Mouse (Mus musculus) kidney, embryonic 15.5 days (tissue): ENCODE results near the gene Elp5. TPM values are rescaled to one million over a fixed set of nuclear protein-coding genes. Genes with fewer than 3 reads are reported as not detected.

Experiments used
- ATAC-seq: fragments of 200-750 bp; cut with Nextera tagmentation; replicated peaks from 2 replicates; pipeline ENCODE4 v1.8.0; 2017; ENCODE audit warnings: moderate TSS enrichment; ENCODE audit not compliant: low FRiP score
- H3K27ac ChIP-seq: fragments of 300-500 bp; sonication (generic); 2 replicates; pipeline ENCODE4 v1.5.1; 2015; ENCODE audit warnings: mild to moderate bottlenecking, inconsistent platforms
- H3K27me3 ChIP-seq: fragments of 300-500 bp; sonication (generic); 2 replicates; pipeline ENCODE4 v1.6.1; 2015; ENCODE audit warnings: inconsistent platforms
- H3K36me3 ChIP-seq: fragments of 300-500 bp; sonication (generic); 2 replicates; pipeline ENCODE4 v1.6.1; 2015; ENCODE audit warnings: inconsistent platforms
- H3K4me1 ChIP-seq: fragments of 300-500 bp; sonication (generic); 2 replicates; pipeline ENCODE4 v1.6.1; 2015; ENCODE audit warnings: inconsistent platforms
- H3K4me2 ChIP-seq: fragments of 300-500 bp; sonication (generic); 2 replicates; pipeline ENCODE4 v1.6.1; 2015; ENCODE audit warnings: moderate library complexity, mild to moderate bottlenecking, inconsistent platforms
- H3K4me3 ChIP-seq: fragments of 300-500 bp; sonication (generic); replicated peaks from 2 replicates; pipeline ENCODE4 v1.5.1; 2015; ENCODE audit warnings: mild to moderate bottlenecking, inconsistent platforms
- H3K9ac ChIP-seq: fragments of 300-500 bp; sonication (generic); 2 replicates; pipeline ENCODE4 v1.6.1; 2015; ENCODE audit warnings: mild to moderate bottlenecking, inconsistent platforms
- H3K9me3 ChIP-seq: fragments of 300-500 bp; sonication (generic); replicated peaks from 2 replicates; pipeline ENCODE4 v1.6.1; 2016; ENCODE audit warnings: inconsistent platforms
- WGBS: fragments of 180-500 bp; shearing (Covaris S2); methylation state at CpG from one replicate; pipeline ENCODE4 v1.1.7; 2015; ENCODE audit warnings: mixed read lengths; 5-methylcytosine and 5-hydroxymethylcytosine counted together
- microRNA counts: library from miRNA; unstranded; fragments of <30 nt; microRNA quantifications from one replicate; lab custom pipeline; 2016
- microRNA-seq: library from miRNA; unstranded; fragments of <30 nt; microRNA quantifications from one replicate; pipeline ENCODE4, GENCODE M21; 2016
- polyA plus RNA-seq: library from polyadenylated mRNA; unstranded; fragments of >200 nt; fragmentation: Nextera tagmentation; extraction: Ambion mirVana; gene quantifications from 2 replicates; pipeline ENCODE4 v1.2.1, GENCODE M21; 2015

The Elp5 gene
- polyA plus RNA-seq, 1 experiment from 2014 or later = 116 TPM

- Histone ChIP-seq H3K36me3 (peaks cover 14% of the 10 kb centered on the region), H3K4me1 (peaks cover 24% of the 10 kb centered on the region), H3K4me3 (no peak overlapping the region; the same call in 1 of the 2 replicates), H3K27ac (peak overlapping the region; percentile 100; the same call in 1 of the 2 replicates), H3K4me2 (peak overlapping the region; percentile 89), H3K9ac (no peak overlapping the region), H3K9me3 (no peaks in the 10 kb centered on the region), H3K27me3 (no peaks in the 10 kb centered on the region)
- ATAC-seq = no peak
- 58% methylated on average over 3 of the region's 3 CpGs for WGBS
Measured at GRCm38 (mm10) chr11:69922796-69923195, 59.5 kb downstream of the Elp5 start.

- WGBS = 2% methylated on average over 12 of the region's 12 CpGs
- Histone ChIP-seq H3K9ac (peak overlapping the region; percentile 69), H3K4me1 (peaks cover 28% of the 10 kb centered on the region)
Measured at GRCm38 (mm10) chr11:69922012-69922756, 60.1 kb downstream of the Elp5 start.

GRCm38 (mm10) chr11:69921114-69922011 is 61.0 kb downstream of the Elp5 start, which contains the start of gene Eif5a:
TSS of gene Eif5a (minus strand) at chr11:69921958.
- H3K4me1 ChIP-seq = peaks cover 33% of the 10 kb centered on the region
- WGBS = under 1% methylated on average over 78 of the region's 78 CpGs
- ATAC-seq = peak; percentile 96

More at GRCm38 (mm10) chr11:69922012-69922756, 60.1 kb downstream of the Elp5 start:
- Histone ChIP-seq H3K36me3 (peaks cover 20% of the 10 kb centered on the region), H3K9me3 (no peaks in the 10 kb centered on the region), H3K27ac (peak overlapping the region; percentile 100), H3K4me2 (peak overlapping the region; percentile 89), H3K27me3 (no peaks in the 10 kb centered on the region), H3K4me3 (peak overlapping the region; percentile 76)
- ATAC-seq = no peak

GRCm38 (mm10) chr11:69920266-69921031 is 61.9 kb downstream of the Elp5 start:
- ATAC-seq = peak; percentile 9
- WGBS = under 1% methylated on average over 64 of the region's 65 CpGs
- peaks cover 42% of the 10 kb centered on the region for H3K4me1 ChIP-seq
- H3K9ac ChIP-seq = peak overlapping the region; percentile 96
- H3K4me3 ChIP-seq = peak overlapping the region; percentile 76
- H3K36me3 ChIP-seq = peaks cover 37% of the 10 kb centered on the region
- peak overlapping the region; percentile 100 for H3K27ac ChIP-seq
- peak overlapping the region; percentile 89 for H3K4me2 ChIP-seq
- H3K9me3 ChIP-seq = no peaks in the 10 kb centered on the region
- no peaks in the 10 kb centered on the region for H3K27me3 ChIP-seq

More at GRCm38 (mm10) chr11:69921114-69922011, 61.0 kb downstream of the Elp5 start, which contains the start of gene Eif5a:
- Histone ChIP-seq H3K9me3 (no peaks in the 10 kb centered on the region), H3K4me2 (peak within 1 kb of the TSS; percentile 89), H3K27me3 (no peaks in the 10 kb centered on the region), H3K9ac (peak within 1 kb of the TSS; percentile 96), H3K4me3 (peak within 1 kb of the TSS; percentile 76), H3K27ac (peak within 1 kb of the TSS; percentile 100), H3K36me3 (peaks cover 28% of the 10 kb centered on the region)

- ATAC-seq = 0 out of 2 replicates have a peak, but pooled peaks have one; percentile 3
- H3K9me3 ChIP-seq = no peaks in the 10 kb centered on the region
- H3K4me3 ChIP-seq = peak overlapping the region; percentile 76
- H3K27me3 ChIP-seq = no peaks in the 10 kb centered on the region
- peaks cover 44% of the 10 kb centered on the region for H3K36me3 ChIP-seq
- H3K4me1 ChIP-seq = peaks cover 49% of the 10 kb centered on the region
- peak overlapping the region; percentile 100 for H3K27ac ChIP-seq
- WGBS = under 1% methylated on average over 17 of the region's 17 CpGs
- H3K4me2 ChIP-seq = peak overlapping the region; percentile 89
- peak overlapping the region; percentile 96 for H3K9ac ChIP-seq
Measured at GRCm38 (mm10) chr11:69919661-69920265, 62.6 kb downstream of the Elp5 start.

GRCm38 (mm10) chr11:69919053-69919452 is 63.3 kb downstream of the Elp5 start:
- Histone ChIP-seq H3K27ac (peak overlapping the region; percentile 100), H3K9me3 (no peaks in the 10 kb centered on the region), H3K4me3 (peak overlapping the region; percentile 76), H3K36me3 (peaks cover 46% of the 10 kb centered on the region), H3K4me2 (peak overlapping the region; percentile 89), H3K27me3 (no peaks in the 10 kb centered on the region), H3K4me1 (peaks cover 54% of the 10 kb centered on the region), H3K9ac (peak overlapping the region; percentile 96; the same call in 1 of the 2 replicates)
- no peak for ATAC-seq
- 82% methylated on average over 9 of the region's 9 CpGs for WGBS

MicroRNAs within 50 kb of the gene (microRNA counts, 519-probe panel; counts per million panel counts)
- microRNA mmu-miR-324-3p (lab: Ali Mortazavi, UCI) (31.7 counts per million), microRNA mmu-miR-324-5p (lab: Ali Mortazavi, UCI) (2,537 counts per million, percentile 46 among the panel's probes with 10 or more counts)

Small RNA genes lying within 50 kb of the gene (microRNA-seq; reads per million reads assigned to microRNA genes)
- gene Gm44349 (not detected), gene Mir324 (2,144 reads per million, percentile 85 among the genes with 10 or more reads in this experiment)

Other genes starting within 250 kb of the Elp5 start
- gene Polr2a, start 223.9 kb downstream of the Elp5 start, polyA plus RNA-seq = 29.9 and 31.1 TPM in 2 replicates
- gene Slc35g3, start 220.5 kb downstream of the Elp5 start, polyA plus RNA-seq = 0.27 and 0.36 TPM in 2 replicates
- gene Zbtb4, start 216.6 kb downstream of the Elp5 start, polyA plus RNA-seq = 1.9 and 2.8 TPM in 2 replicates
- gene Chrnb1, start 186.6 kb downstream of the Elp5 start, polyA plus RNA-seq = 11.4 and 12.3 TPM in 2 replicates
- gene Fgf11, start 180.7 kb downstream of the Elp5 start, polyA plus RNA-seq = 2.0 and 2.5 TPM in 2 replicates
- gene Tmem102, start 176.9 kb downstream of the Elp5 start, polyA plus RNA-seq = 8.3 TPM in 2 replicates
- gene Gm39566, start 167.2 kb downstream of the Elp5 start, polyA plus RNA-seq = not detected in 2 replicates
- not detected in 2 replicates for gene Spem2, start 164.1 kb downstream of the Elp5 start, polyA plus RNA-seq
- gene Spem1, start 160.3 kb downstream of the Elp5 start, polyA plus RNA-seq = 0.14 and 0.32 TPM in 2 replicates
- gene Nlgn2, start 144.7 kb downstream of the Elp5 start, polyA plus RNA-seq = 5.6 and 7.6 TPM in 2 replicates
- gene Tmem256, start 144.0 kb downstream of the Elp5 start, polyA plus RNA-seq = 409 and 443 TPM in 2 replicates
- gene Plscr3, start 136.1 kb downstream of the Elp5 start, polyA plus RNA-seq = 96.5 and 105 TPM in 2 replicates
- 5.8 and 7.3 TPM in 2 replicates for gene Tnk1, start 123.8 kb downstream of the Elp5 start, polyA plus RNA-seq
- gene Tmem95, start 104.5 kb downstream of the Elp5 start, polyA plus RNA-seq = 0.32 TPM in 1 of 2 replicates, not detected in the other
- 9.4 and 10.1 TPM in 2 replicates for gene Kctd11, start 101.1 kb downstream of the Elp5 start, polyA plus RNA-seq
- gene Acap1, start 87.0 kb downstream of the Elp5 start, polyA plus RNA-seq = 0.58 and 0.62 TPM in 2 replicates
- 12.6 and 13.0 TPM in 2 replicates for gene 2810408A11Rik, start 81.5 kb downstream of the Elp5 start, polyA plus RNA-seq
- 9.3 and 10.8 TPM in 2 replicates for gene Neurl4, start 81.4 kb downstream of the Elp5 start, polyA plus RNA-seq
- gene Gps2, start 68.6 kb downstream of the Elp5 start, polyA plus RNA-seq = 77.8 and 86.2 TPM in 2 replicates
- gene Eif5a, start 60.6 kb downstream of the Elp5 start, polyA plus RNA-seq = 1,729 and 1,795 TPM in 2 replicates
- 6.3 and 7.5 TPM in 2 replicates for gene Ybx2, start 46.7 kb downstream of the Elp5 start, polyA plus RNA-seq
- 17.3 and 22.1 TPM in 2 replicates for gene Slc2a4, start 34.3 kb downstream of the Elp5 start, polyA plus RNA-seq
- gene Cldn7, start 17.7 kb downstream of the Elp5 start, polyA plus RNA-seq = 173 and 178 TPM in 2 replicates
- gene Ctdnep1, start 1.4 kb downstream of the Elp5 start, polyA plus RNA-seq = 31.0 and 31.7 TPM in 2 replicates
- gene Gabarap, start 8.6 kb upstream of the Elp5 start, polyA plus RNA-seq = 447 and 450 TPM in 2 replicates
- 75.8 and 78.8 TPM in 2 replicates for gene Phf23, start 13.3 kb upstream of the Elp5 start, polyA plus RNA-seq
- gene Dvl2, start 18.1 kb upstream of the Elp5 start, polyA plus RNA-seq = 38.2 and 43.2 TPM in 2 replicates
- 78.1 and 83.0 TPM in 2 replicates for gene Acadvl, start 32.9 kb upstream of the Elp5 start, polyA plus RNA-seq
- gene Dlg4, start 34.4 kb upstream of the Elp5 start, polyA plus RNA-seq = 12.9 and 15.2 TPM in 2 replicates
- 1.3 and 2.3 TPM in 2 replicates for gene Asgr1, start 71.6 kb upstream of the Elp5 start, polyA plus RNA-seq
- 0.18 and 0.28 TPM in 2 replicates for gene Asgr2, start 110.1 kb upstream of the Elp5 start, polyA plus RNA-seq
- 0.27 and 0.31 TPM in 2 replicates for gene Mgl2, start 147.8 kb upstream of the Elp5 start, polyA plus RNA-seq
- gene Clec10a, start 173.7 kb upstream of the Elp5 start, polyA plus RNA-seq = 1.8 TPM in 1 of 2 replicates, not detected in the other
- gene Slc16a11, start 230.2 kb upstream of the Elp5 start, polyA plus RNA-seq = 4.3 and 5.8 TPM in 2 replicates
- gene Slc16a13, start 238.5 kb upstream of the Elp5 start, polyA plus RNA-seq = 13.3 TPM in 2 replicates
- 26.9 and 28.4 TPM in 2 replicates for gene Bcl6b, start 247.3 kb upstream of the Elp5 start, polyA plus RNA-seq